Mouse (Mus musculus) cerebellum, postnatal 14 days (tissue): ENCODE results near the gene Olfr1280.
"Not testable (repeated sequence)": the region's sequence is repeated elsewhere in the genome, so short reads cannot be mapped to it uniquely, and the experiment has no call there.

ENCODE experiments used
- DNase-seq, 2 experiments: peaks; one replicate each; pipeline ENCODE4 v3.0.0; 2021; ENCODE audit warnings: mixed read lengths in 2 of 2

The Olfr1280 gene

DNA sequence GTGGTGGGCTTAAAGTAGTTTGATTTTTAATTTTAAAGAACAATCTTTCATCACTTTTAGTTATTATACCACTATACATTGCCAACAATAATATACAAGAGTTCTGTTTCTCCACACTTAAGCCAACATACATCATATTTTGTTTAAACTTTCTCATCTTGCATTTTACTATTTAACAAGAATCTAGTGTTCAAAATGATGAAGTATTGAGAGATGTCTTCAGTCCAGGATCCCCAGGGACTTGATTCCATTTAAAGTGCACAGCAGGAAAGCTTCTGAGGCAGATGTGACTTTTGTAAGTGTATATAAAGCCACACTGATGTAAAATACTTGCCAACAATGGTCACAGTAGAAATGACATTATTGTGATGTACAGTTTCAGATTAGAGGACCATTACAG is at the start of gene Olfr1280:
TSS of gene Olfr1280 (plus strand) at position 301 of the 400 bp plus-strand sequence.
- DNase-seq, result no peak

DNA sequence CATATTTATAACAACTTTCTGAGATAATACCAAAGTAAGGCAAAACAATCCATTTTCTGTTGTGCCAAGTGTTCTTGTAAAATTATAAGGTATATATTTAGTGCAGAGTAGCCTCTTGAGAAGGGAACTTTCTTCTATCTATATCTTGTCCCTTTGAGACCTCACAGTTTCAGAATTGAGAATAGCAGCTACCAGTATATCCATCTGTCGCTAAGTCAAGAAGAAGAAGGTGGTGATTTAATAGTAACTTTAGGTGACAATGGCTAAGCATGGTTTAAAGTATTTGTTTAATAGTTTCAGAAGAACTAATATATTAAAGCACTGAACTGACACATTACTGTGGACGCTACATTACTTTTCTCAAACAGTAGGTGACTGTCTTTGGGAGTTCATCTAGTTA is 39.8 kb upstream of the Olfr1280 start, which contains the start of gene Olfr1277:
TSS of gene Olfr1277 (minus strand) at position 101 of the 400 bp plus-strand sequence.
- DNase-seq, result no peak

DNA sequence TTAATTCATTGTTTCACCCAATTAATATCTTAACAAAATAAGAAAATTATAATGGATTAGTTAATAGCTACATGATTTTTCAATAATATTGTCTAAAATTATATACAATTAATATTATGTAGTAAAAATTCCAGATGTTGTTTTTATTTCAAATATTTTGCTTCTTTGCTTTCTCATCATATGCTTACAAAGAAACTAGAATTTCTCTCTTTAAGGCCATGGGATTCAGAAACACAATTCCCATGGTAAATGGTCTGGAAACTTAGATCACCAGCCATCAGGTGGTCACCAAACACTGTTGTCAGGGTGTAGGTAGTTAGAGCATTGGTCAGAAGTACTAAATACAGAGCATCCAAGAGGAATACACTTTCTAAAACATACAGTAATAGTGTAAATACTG is 24.0 kb upstream of the Olfr1280 start, which contains the start of gene Olfr1278:
TSS of gene Olfr1278 (plus strand) at position 301 of the 400 bp plus-strand sequence.
- DNase-seq, result no peak

DNA sequence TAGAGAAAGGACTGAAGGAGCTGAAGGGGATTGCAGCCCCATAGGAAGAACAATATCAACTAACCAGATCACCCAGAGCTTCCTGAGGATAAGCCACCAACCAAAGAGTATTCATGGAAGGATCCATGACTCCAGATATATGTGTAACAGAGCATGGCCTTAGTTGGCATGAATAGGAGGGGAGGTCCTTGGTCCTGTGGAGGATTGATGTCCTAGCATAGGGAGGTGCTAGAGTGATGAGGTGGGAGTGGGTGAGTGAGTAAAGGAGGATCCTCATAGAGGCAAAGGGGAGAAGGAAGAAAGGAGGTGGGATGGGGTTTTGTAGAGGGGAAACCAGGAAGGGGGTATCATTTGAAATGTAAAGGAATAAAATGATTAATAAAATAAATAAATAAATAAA is 15.3 kb upstream of the Olfr1280 start:
- no peak for DNase-seq

DNA sequence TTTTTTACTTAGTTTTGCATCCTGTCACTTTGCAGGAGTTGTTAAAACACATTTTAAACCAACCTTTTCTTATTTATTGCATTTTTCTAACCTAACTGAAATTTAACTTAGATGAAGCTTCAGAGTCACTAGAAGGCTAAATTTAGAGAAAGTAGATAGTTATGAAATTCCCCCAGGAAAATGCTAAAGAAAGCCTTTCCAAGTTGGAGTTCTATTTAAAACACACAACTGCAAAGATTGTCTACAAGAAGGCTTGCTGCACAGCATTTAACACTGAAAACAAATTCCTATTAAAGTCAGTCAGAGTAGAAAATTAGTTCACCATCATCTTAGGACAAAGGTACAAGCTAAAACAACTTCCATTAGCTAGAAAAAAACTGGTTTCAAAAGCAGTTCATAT is 13.4 kb upstream of the Olfr1280 start, which contains the start of gene Olfr1279:
TSS of gene Olfr1279 (plus strand) at position 262 of the 400 bp plus-strand sequence.
- DNase-seq, result no peak

DNA sequence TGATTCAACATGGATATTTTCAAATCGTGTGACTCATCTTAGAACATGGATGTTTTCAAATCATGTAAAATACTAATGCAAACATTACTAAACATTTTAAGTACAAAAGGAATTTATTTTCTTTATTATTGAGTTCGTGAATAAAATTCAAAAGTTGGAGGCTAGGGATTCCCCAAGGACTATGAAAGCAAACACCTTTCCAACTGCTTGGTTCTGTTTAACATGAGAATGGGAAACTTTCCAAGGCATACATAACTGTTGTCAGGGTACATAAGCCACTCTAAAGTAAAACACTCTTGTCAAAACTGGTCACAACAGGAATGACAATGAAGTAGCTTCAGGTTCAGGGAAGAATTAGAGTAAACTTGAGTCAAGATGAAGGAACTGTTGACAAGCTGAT is 12.4 kb downstream of the Olfr1280 start, which contains the start of gene Olfr1281:
TSS of gene Olfr1281 (plus strand) at position 301 of the 400 bp plus-strand sequence.
- DNase-seq, result no peak

DNA sequence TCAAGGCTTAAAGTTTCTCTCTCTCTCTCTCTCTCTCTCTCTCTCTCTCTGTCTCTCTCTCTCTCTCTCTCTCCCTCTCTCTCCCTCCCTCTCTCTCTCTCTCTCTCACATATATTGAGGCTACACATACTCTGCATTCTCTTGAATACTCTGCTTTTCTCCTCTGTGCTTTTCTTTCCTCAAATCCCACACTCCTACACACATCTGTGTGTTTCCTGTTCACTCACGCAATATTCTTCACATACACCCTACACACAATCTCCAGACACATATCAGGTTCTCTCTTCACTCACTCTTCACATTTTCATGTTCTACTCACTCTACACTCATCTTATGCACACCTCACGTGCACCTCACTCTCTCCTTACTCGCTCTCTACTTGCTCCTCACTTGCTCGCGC is 19.9 kb downstream of the Olfr1280 start:
- not testable (repeated sequence) for DNase-seq

DNA sequence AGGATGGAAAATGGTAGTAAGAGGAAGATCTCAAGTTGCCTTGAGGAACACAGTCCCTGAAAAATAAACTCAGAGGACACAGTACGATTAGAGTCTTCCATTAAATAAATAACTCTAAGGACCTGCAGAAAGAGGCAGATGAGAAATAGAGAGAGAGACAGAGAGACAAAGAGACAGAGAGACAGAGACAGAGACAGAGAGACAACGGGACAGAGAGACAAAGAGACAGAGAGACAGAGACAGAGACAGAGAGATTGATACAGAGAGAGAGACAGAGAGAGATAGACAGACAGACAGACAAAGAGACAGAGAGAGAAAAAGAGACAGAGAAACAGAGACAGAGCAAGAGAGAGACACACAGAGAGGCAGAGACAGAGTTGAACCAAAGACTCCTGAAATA is 22.2 kb downstream of the Olfr1280 start, which contains the start of gene Olfr1282:
TSS of gene Olfr1282 (minus strand) at position 101 of the 400 bp plus-strand sequence.
- DNase-seq, result no peak

DNA sequence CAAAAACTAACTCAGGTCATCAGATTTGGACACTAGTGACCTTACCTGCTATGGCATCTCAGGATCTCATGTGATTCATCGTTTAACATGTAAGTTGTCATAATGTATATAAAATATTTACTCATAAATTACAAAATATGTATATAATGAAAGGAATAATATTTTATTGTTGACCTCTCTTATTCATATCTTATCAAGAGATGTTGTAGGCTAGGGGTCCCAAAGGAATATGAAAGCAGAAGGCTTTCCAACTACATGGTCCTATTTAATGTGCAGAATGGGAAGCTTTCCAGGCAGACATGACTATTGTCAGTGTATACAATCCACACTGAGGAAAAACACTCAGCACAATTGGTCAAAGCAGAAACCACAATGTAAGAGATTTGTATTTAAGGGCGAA is 52.7 kb downstream of the Olfr1280 start, which contains the start of gene Olfr1283:
TSS of gene Olfr1283 (plus strand) at position 301 of the 400 bp plus-strand sequence.
- DNase-seq, result no peak

DNA sequence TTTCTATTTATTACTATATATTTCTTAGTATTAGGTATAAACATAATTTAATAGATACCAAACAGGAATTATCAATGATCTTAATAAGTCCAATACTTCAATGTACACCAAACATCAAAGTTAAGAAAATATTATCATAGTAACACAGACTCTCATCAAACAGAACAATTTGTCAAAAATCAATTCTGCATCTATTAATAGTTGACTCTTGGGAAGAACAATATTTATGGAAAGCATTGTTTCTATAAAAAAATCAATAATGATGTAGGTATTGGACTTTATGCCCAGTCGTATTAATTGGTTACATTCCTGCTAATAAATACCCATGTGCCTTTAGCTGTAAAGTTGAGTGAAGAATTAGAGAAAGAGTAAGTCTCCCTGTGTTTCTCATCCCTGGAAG is 61.4 kb downstream of the Olfr1280 start, which contains the start of gene Olfr1284:
TSS of gene Olfr1284 (plus strand) at position 301 of the 400 bp plus-strand sequence.
- DNase-seq, result no peak
